Mouse (Mus musculus): ENCODE measurements around the gene Uqcrq.
"Not testable (repeated sequence)": the region's sequence is repeated elsewhere in the genome, so short reads cannot be mapped to it uniquely, and the experiment has no call there.

Uqcrq gene

DNA sequence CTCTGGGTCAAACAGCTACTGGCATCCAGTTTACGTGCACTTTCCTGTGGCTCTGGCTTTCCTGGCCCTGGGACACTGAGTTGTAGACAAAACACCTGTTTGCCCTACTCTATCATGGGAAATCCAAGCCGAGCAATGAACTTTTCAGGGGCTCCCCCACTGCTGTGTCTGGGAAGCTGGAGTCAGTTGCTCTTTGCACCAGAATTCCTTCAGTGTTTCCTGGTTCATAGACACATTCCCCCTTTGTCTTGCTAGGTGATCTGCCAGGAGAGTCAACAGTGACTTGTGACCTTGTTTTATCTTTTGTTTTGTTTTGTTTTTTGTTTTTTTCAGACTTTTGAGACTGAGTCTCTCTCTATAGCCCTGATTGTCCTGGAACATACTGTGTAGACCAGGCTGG, 20.7 kb upstream of the Uqcrq start:
- no peak for DNase-seq

DNA sequence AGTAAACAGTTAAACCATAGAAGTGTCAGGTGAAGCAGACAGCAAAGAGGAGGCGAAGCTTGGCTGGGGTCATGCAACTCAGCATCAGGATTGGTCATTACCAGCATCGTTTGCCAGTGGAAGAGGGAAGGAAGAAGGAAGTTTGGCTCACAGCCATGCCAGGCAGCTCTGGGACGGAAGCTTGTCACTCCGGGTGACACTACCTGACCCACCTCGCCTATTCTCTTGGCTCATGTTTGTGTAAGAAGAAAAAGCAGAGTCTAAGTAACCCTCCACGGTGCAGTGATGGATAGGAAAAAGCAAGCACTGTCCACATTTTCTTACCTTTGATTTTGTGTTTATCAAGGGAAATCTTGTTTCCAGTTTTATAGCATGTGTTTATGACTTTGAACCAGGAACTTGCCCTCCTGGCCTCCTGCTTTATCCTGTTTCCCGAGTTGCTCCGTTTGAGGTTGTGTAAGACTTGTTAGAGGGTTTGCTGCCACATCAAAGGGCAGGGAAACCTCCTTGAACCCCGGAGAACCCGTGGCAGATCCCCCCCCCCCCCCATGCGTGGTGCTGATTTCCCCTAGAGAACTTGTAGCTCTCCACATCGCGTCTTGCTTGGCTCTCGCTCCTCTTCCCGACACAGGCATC, 19.6 kb upstream of the Uqcrq start:
- DNase-seq, result peak in 1 of 2 experiments; percentile 27

DNA sequence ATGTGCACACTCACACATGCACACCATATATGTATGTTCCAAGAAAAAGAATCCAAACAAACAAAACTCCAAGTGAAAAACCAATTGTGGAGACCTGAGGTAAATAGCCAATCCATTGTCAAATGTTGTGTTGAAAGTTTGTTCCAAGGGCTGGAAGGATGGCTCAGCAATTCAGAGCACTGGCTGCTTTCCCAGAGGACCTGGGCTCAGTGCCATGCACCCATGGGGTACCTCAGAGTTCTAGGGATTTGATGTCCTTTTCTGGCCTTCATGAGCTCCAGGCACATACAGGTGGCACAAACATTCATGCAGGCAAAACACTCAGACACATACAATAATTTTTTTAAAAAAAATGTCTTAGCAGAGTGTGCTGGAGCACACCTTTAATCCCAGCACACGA, 17.9 kb upstream of the Uqcrq start:
- peak; percentile 83 to 92 for DNase-seq

DNA sequence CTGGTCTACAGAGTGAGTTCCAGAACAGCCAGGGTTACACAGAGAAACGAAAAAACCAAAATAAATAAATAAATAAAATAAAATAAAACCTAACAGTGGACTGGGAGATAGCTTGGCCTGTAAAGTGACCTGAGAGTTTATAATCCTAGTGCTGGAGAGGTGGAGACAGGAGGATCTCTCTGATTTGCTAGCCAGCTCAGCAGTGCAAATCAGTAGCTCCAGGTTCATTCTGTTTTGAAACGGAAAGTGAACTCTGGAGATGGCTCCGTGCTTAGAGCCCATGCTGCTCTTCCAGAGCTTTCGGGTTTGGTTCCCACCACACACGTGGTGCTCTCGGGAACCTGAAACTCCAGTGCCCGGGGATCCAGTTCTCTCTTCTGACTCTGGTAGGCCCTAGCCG, 17.4 kb upstream of the Uqcrq start:
- DNase-seq, result no peak

DNA sequence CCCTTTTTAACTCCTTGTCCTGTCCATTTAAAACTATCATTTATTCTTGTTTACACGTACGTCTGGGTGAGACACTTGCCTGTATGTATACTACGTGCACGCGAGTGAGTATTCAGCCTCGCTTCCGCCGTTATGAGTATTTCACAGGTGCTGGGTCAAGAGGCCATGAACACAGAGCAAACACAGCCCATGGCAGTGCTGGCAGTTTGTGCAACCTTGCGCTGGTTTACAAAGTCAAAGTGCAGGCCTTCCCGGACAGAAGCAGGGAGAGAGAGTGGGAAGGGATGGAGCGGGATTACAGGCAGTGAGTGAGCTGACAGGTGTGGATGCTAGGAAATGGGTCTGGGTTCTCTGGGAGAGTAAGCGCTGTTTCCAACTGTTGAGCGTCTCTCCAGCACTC, 15.6 kb upstream of the Uqcrq start:
- DNase-seq, result no peak

DNA sequence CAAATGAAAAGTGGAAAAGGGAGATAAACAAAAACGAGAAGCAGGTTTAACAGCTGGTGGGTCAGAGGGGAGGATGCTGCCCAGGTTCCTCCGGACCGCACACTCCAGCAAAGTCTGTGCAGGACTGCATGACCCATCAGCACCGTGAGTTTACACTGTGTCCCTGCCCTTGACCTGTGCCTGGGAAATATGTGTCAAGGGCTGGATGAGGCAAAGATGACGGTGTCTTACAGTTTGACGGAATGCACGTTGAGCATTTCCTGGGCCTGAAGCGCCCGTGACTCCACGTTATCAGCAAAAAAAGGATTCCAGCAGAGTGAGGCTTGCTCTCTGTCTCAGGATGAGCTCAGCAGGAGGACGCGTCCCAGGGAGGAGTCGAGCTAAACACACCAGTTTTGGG, 14.9 kb upstream of the Uqcrq start:
- DNase-seq, result no peak

DNA sequence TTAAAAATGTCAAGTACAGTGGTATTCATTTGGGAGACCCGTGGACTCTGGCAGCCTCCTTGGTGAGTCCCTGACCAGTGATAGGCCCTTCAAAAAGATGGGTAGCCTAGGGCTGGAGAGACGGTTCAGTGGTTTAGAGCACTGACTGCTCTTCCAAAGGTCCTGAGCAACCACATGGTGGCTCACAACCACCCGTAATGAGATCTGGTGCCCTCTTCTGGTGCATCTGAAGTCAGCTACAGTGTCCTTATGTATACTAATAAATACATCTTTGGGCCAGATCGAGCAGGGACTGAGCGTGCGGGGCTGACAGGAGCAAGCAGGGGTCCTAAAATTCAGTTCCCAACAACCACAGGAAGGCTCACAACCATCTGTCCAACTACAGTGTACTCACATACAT, 13.2 kb upstream of the Uqcrq start:
- DNase-seq, result peak in 1 of 2 experiments; percentile 70

DNA sequence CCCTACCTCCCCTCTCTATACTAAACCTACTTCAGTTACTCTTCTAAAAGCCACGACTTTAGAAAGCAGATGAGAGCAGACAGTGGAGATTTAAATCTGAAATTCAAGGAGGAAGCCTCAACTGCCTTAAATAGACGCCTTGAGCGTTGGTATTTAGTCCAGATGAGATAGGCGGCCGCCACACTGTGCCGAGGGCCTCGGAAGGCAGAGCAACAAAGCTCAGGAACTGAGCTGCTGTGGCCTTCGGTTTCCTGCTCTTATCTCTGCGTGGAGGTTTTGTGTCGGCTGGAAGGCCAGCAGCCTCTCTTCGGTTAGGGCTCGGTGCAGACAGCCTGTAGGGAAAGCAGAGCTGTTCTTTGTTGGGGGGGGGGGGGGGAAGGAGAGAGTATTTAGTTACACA, 11.3 kb upstream of the Uqcrq start:
- no peak for DNase-seq

DNA sequence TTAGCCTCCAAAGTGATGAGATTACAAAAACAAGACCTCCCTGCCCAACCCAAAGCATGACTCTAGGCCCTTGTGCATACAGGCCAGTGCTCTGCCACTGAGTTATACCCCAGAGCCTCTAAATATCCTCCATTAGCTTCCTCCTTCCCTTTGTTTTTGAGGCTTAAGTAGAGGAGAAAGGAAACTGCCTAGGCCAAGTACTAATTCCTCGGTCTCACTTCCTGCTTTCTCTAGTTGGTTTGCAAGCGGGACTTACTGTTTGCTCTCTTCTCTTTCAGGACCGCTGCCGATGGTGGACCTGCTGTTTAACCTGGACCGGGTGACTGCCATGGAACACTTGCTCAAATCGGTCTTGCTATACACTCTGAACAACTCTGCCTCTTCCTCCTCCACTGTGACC, 5.7 kb upstream of the Uqcrq start:
- DNase-seq, result no peak

DNA sequence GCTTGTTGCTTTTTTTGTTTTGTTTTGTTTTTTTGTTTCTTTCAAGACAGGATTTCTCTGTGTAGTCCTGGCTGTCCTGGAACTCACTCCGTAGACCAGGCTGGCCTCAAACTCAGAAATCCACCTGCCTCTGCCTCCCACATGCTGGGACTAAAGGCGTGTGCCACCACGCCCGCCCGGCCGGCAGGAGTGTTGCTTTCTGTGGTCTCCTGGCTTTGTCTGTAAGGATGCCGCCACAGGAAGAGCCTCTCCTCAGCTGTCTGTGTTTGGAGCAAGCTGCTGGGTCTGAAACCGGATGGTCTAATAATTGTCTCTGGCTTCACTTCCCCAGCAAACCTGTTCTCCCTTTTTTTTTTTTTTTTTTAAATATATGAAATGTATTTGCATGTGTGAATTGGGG, 4.9 kb upstream of the Uqcrq start:
- no peak for DNase-seq

DNA sequence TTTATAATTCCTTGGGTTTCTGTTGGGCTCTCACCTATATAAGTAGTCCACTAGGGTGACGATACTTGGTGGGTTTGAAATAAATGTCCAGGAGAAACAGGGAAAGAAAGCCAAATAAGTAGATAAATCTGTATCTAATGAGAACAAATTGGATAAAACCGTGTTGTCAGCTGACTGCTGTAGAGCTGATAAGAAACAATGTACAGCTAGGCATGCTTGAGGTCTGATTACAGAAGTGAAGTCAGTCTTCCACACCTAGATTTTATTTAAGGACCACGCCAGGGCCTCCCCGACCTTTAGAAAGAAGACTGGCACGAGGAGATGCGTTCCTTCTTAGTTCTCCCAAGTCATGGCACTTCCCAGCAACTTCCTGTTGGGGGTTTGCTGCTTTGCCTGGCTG, 2.4 kb upstream of the Uqcrq start:
- no peak for DNase-seq

DNA sequence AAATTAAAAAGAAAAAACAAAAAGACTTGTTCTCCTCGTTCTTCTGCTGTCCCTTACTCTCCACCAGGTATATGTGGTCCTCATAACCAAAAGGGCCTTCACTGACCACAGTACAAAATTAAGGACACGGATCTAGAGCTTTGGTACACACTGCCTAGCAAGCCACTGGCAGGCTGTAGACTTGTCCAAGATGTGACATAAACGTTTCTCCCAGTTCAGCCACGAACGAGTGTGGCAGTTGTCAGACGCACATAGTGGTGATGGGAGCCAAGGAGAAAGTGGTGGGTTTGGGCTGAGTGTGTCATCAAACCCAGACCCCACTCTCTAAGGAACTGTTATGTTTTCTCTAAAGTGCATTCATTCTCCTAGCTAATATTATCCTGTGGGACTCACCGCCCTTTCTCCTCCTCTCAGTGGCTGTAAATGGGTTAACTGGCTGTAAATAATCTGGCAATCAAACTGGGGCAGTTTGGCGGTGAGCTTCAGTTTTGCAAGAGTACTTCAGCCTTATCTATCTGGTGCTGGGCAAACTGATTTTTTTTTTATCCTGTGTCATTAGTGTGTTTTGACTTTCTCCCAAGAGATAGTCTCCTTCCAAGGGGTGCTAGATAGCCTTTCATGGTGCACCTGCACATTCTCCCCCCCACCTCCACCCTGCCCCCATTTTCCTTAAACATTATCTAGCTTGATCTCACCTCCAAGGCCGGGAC, 871 bp upstream of the Uqcrq start:
- no peak for DNase-seq

DNA sequence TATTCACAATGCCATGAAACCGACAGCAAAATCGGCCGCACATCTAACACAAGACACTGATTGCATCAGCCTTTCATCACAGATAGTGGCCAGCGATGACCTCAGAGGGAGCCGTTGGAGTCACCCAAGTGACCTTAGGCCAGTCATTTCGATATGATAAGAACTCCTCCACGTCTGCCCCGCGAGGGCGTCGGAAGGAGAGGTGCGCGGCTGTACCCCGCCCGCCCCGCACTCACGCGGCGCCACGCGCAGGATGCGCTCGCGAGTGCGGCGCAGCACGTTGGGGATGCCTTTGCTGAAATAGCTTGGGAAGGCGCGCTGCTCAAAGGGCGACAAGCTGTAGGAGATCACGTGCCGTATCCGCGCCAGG, 346 bp downstream of the Uqcrq start:
- DNase-seq, result no peak

DNA sequence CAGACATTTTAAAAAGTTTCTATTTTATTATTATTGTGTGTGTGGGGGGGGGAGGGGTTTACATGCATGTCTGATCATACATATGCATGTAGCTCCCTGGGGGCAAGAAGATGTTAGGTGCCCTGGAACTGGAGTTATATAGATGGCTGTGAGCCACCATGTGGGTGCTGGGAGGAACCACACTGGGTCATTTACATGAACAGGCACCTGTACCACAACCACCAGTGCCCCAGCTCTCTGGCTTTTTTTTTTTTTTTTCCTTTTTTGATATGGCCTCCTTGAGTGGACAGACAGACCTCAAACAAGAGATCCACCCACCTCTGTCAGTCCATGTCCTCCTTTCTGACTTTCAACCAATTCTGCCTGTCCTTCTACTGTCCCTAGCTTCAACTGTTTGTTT, 1.4 kb downstream of the Uqcrq start:
- DNase-seq, result no peak

DNA sequence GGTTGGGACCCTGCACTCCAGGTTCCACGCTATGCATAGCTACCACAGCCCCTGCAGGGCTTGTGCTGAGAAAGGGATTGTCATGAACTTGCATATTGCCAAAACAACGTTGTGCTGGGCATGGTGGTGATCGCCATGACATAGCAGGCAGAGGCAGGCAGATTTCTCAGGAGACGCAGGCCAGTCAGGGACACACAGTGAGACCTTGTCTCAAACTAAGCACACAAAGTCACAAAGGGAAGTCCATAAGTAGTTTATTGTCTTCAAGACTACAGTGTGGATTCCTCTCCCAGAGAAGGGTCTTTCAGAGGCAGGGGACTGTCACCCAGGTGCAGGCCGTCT, 1.9 kb downstream of the Uqcrq start:
- no peak for DNase-seq

DNA sequence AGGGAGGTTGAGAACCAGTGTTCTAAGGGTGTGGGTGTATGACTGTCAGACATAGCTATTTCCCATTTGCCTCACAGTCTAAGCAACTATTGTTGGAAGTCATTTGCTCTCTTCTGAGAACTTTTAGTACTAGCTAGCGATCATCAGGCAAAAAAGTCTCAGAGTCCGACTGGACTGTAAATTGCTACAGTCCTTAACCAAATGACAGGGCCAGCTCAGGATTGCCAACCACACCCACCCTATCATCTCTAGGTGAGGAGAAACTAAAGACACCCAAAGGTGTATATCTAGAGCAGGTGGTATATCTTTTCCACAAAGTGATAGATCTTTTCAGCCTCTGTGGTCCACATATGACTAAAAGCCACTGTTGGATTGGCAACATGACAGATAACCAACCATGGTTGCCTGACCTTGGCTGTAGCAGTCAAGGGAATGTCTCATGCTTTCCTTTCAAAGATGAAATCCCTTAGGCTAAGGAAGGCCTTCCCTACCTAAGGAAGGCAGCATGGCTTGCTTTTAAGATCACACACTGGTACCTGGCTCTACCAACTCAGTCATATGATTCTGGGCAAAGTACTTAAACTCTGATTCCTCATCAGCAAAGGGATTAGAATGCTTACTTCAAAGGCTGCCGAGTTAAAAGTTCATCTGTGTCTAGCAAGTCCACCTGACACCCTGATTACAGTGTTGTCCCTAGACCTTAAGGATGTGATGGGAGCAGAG, 2.5 kb downstream of the Uqcrq start:
- peak in 1 of 2 experiments; percentile 30 for DNase-seq

DNA sequence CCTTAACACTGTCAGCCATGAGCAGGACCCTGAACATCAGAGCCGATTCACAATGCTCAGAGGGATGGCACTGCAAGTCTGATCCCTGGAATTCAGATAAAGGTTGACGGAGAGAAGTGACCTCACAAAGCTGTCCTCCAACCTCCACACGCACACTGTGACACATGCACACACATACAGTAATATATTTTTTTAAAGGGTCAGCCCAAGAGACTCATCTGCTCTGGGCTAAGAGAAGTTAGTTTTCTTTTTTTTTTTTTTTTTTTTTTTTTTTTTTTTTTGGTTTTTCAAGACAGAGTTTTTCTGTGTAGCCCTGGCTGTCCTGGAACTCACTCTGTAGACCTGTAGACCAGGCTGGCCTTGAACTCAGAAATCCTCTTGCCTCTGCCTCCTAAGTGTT, 3.7 kb downstream of the Uqcrq start:
- DNase-seq, result not testable (repeated sequence)

DNA sequence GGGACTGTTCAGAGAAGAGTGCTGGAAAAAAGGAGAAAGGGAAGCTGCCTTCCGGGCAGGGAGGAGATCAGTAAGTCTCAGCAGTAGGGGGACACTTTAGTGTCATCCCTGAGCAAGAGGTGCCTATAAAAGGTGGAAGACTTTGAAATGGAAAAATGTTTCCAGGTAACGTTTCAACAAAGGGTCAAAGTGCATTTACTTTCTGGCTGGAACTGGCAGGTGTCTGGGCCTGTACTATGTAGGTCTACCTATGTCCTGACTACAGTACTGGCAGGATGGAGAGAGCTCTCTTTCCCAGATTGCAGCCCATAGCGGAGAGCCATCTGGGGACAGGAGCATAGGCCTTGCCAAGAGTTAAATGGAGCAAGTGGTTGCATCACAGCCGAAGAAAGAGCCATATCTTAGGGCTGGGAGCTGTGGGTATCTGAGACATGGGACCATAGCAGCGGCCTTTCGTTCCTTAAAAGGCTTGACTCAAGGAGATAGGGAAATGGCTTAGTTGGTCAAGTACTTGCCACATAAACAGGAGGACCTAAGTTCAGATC, 4.8 kb downstream of the Uqcrq start:
- peak in 1 of 2 experiments; percentile 18 for DNase-seq

DNA sequence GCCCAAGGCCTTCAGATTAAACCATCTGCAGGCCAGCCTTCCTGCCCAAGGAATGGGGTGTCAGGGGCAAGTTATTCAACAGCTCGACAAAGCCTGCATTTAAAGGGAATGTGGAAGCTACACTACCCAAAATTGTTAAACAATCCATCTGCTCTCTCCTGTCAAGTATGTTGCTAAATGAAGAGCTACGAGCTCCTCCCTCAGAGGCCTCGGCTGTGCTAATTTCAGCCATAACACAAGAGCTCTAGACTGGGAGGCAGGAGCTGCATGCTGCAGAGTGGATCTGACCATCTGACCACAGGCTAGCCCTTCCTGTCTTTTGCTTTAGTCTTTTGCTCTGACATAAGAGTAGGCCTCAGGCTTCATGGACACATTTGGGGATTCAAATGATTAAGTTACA, 5.4 kb downstream of the Uqcrq start:
- no peak for DNase-seq

DNA sequence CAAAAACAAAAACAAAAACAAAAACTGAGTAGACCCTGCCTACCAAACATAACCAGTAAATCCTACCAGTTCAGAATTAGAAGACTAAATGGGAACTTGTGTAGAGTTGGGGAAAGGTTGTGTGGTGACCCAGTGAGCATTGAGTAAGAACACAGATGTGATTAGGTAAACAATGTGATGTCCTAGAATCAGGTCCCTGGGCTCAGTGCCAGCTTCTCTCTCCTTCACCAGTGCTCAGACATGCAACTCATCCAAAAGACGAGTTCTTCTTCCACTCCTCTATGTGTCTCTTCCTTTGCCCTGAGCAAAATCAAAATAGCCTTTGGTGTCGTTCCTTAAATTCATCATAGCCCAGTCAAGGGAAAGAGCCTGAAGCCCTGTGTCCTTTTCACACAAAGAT, 5.8 kb downstream of the Uqcrq start:
- DNase-seq, result peak; percentile 33 to 42

DNA sequence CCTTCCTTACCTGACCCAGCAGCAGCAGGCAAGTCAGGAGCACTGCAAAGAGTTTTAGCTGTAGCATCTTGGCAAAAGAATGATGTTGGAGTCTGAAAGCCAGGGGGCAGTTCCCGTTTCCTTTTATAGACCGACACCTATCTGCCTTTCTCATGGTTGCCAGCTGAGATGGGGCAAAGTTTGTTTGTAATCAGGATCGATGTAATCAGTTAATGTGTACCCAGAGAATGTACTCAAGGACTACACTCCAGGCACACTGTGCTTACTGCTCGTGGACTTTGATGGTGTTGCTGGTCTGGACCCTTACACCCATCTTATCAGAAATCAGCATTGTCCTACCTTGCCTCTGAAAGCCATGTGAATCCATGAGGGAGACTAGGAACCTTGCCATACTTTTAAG, 7.6 kb downstream of the Uqcrq start, which contains the start of gene Leap2:
Gene Leap2 (minus strand): TSS at position 135 of the 400 bp plus-strand sequence.
- peak; percentile 20 to 57 for DNase-seq

DNA sequence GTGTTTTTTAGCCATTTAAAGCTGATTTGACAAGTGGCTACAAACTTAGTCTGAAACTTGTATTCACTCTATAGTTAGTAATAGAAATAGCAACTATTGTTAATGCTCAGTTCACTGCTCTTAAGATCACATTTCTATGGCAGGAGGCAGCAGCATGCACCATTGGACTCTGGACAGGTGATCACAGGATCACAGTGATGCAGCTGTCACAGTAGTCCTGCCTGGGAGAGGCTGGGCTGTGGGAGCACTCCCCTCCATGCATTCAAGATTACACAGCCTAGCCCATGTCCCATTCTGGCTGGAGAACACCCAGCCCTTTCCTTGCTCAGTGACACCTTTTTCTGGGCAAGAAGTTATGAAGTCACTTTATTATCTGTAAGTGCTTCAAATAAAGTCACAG, 12.6 kb downstream of the Uqcrq start:
- DNase-seq, result no peak

DNA sequence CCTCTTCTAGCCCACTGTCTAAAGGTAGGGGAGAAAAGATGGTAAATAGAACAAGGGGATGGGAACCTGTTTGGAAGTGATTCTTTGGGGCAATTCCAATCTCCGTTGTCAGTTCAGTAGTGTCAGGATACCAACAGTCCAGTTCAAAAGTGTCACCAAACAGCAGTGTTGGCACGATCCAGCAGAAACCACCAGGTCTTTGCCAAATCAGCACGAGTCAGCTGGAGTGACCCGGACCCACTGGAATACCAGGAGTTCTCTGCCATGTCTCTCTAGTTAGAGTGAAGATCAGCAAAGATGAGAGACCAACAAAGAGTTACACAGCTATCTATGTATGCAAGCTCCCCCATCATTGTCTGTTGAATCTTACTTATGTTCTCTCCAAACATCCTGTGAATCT, 16.8 kb downstream of the Uqcrq start:
- no peak for DNase-seq

DNA sequence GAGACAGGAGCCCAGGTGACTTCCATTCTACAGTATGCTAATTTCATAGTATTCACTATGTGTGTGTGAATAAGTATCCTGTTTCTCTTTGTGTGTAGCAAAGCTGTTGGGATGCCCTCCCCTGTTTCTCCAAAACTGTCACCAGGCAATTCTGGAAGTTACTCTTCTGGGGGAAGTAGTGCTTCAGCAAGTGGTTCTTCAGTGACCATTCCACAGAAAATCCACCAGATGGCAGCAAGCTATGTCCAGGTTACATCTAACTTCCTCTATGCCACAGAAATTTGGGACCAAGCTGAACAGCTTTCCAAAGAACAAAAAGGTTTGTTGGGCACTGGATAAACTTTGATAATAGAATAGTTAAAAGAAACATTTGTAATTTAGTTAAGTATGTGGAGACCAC, 18.9 kb downstream of the Uqcrq start:
- DNase-seq, result peak in 1 of 2 experiments; percentile 33

Measured in kidney, postnatal 36 days (tissue).